Mouse (Mus musculus): Measurements from ENCODE around the gene Efna2. TPM values are rescaled to one million over a fixed set of nuclear protein-coding genes. Genes with fewer than 3 reads are reported as not detected.

Gene Efna2
- polyA plus RNA-seq (2016; fragmentation: Nextera tagmentation; extraction: Ambion mirVana), result 14.9 and 20.6 TPM in 2 replicates

GRCm38 (mm10) chr10:80179068-80180051 lies at the start of gene Efna2:
TSS of gene Efna2 (plus strand) at chr10:80179482.
- Histone ChIP-seq H3K4me1 (peaks cover 60% of the 10 kb centered on the region), H3K9me3 (no peaks in the 10 kb centered on the region), H3K27me3 (ENCODE audit: insufficient read depth, poor library complexity, severe bottlenecking) (peaks cover 22% of the 10 kb centered on the region), H3K27ac (peak within 1 kb of the TSS; percentile 93), H3K4me3 (peak within 1 kb of the TSS; percentile 81), H3K36me3 (peaks cover 16% of the 10 kb centered on the region)
- 8% methylated on average over 92 of the region's 106 CpGs for WGBS
- DNase-seq (ENCODE audit: low spot score), result no peak

- Histone ChIP-seq H3K27ac (no peak overlapping the region), H3K36me3 (peaks cover 93% of the 10 kb centered on the region), H3K4me3 (peak overlapping the region; percentile 22; the same call in 1 of the 2 replicates), H3K9me3 (no peaks in the 10 kb centered on the region), H3K27me3 (ENCODE audit: insufficient read depth, poor library complexity, severe bottlenecking) (peaks cover 25% of the 10 kb centered on the region), H3K4me1 (peaks cover 43% of the 10 kb centered on the region)
- no peak for DNase-seq (ENCODE audit: low spot score)
- WGBS, result 94% methylated on average over 9 of the region's 9 CpGs
These were observed 49.4 kb upstream of the Efna2 start for GRCm38 (mm10) chr10:80129846-80130245.

- Histone ChIP-seq H3K36me3 (peaks cover 89% of the 10 kb centered on the region), H3K4me1 (peaks cover 42% of the 10 kb centered on the region), H3K9me3 (no peaks in the 10 kb centered on the region), H3K4me3 (peak overlapping the region; percentile 48; the same call in 1 of the 2 replicates), H3K27ac (no peak overlapping the region), H3K27me3 (ENCODE audit: insufficient read depth, poor library complexity, severe bottlenecking) (peaks cover 32% of the 10 kb centered on the region)
- no peak for DNase-seq (ENCODE audit: low spot score)
- 84% methylated on average over 18 of the region's 18 CpGs for WGBS
These were observed 48.8 kb upstream of the Efna2 start for GRCm38 (mm10) chr10:80130403-80131031.

- H3K4me1 ChIP-seq, result peaks cover 46% of the 10 kb centered on the region
- peak overlapping the region; percentile 48 for H3K4me3 ChIP-seq
- peaks cover 85% of the 10 kb centered on the region for H3K36me3 ChIP-seq
- H3K27ac ChIP-seq, result peak overlapping the region; percentile 43
- no peaks in the 10 kb centered on the region for H3K9me3 ChIP-seq
- peaks cover 41% of the 10 kb centered on the region for H3K27me3 ChIP-seq (ENCODE audit: insufficient read depth, poor library complexity, severe bottlenecking)
- WGBS, result 17% methylated on average over 55 of the region's 55 CpGs
- DNase-seq (ENCODE audit: low spot score), result no peak
These were observed 47.8 kb upstream of the Efna2 start for GRCm38 (mm10) chr10:80131316-80131951.

GRCm38 (mm10) chr10:80131952-80132350 lies 47.3 kb upstream of the Efna2 start:
- Histone ChIP-seq H3K4me1 (peaks cover 51% of the 10 kb centered on the region), H3K27me3 (ENCODE audit: insufficient read depth, poor library complexity, severe bottlenecking) (peaks cover 46% of the 10 kb centered on the region), H3K4me3 (peak overlapping the region; percentile 48), H3K27ac (peak overlapping the region; percentile 43), H3K9me3 (no peaks in the 10 kb centered on the region), H3K36me3 (peaks cover 80% of the 10 kb centered on the region)
- WGBS, result 49% methylated on average over 27 of the region's 27 CpGs
- no peak for DNase-seq (ENCODE audit: low spot score)

GRCm38 (mm10) chr10:80133226-80133849 lies 45.9 kb upstream of the Efna2 start:
- H3K4me1 ChIP-seq, result peaks cover 65% of the 10 kb centered on the region

GRCm38 (mm10) chr10:80134421-80134820 lies 44.9 kb upstream of the Efna2 start:
- no peak for DNase-seq (ENCODE audit: low spot score)
- H3K27ac ChIP-seq, result no peak overlapping the region; the same call in 1 of the 2 replicates
- H3K27me3 ChIP-seq (ENCODE audit: insufficient read depth, poor library complexity, severe bottlenecking), result peaks cover 67% of the 10 kb centered on the region
- 85% methylated on average over 9 of the region's 9 CpGs for WGBS
- no peak overlapping the region for H3K4me3 ChIP-seq
- H3K4me1 ChIP-seq, result peaks cover 75% of the 10 kb centered on the region
- peaks cover 55% of the 10 kb centered on the region for H3K36me3 ChIP-seq
- H3K9me3 ChIP-seq, result no peaks in the 10 kb centered on the region

More at GRCm38 (mm10) chr10:80133226-80133849, 45.9 kb upstream of the Efna2 start:
- Histone ChIP-seq H3K27me3 (ENCODE audit: insufficient read depth, poor library complexity, severe bottlenecking) (peaks cover 60% of the 10 kb centered on the region), H3K27ac (no peak overlapping the region), H3K4me3 (no peak overlapping the region), H3K36me3 (peaks cover 66% of the 10 kb centered on the region), H3K9me3 (no peaks in the 10 kb centered on the region)
- DNase-seq (ENCODE audit: low spot score), result no peak
- WGBS, result 75% methylated on average over 8 of the region's 8 CpGs

GRCm38 (mm10) chr10:80135161-80135560 lies 44.1 kb upstream of the Efna2 start:
- Histone ChIP-seq H3K9me3 (no peaks in the 10 kb centered on the region), H3K27me3 (ENCODE audit: insufficient read depth, poor library complexity, severe bottlenecking) (peaks cover 69% of the 10 kb centered on the region), H3K27ac (no peak overlapping the region), H3K36me3 (peaks cover 48% of the 10 kb centered on the region), H3K4me1 (peaks cover 72% of the 10 kb centered on the region), H3K4me3 (no peak overlapping the region)
- WGBS, result 80% methylated on average over 10 of the region's 10 CpGs
- no peak for DNase-seq (ENCODE audit: low spot score)

- Histone ChIP-seq H3K4me1 (peaks cover 69% of the 10 kb centered on the region), H3K27me3 (ENCODE audit: insufficient read depth, poor library complexity, severe bottlenecking) (peaks cover 69% of the 10 kb centered on the region), H3K9me3 (no peaks in the 10 kb centered on the region), H3K27ac (no peak overlapping the region), H3K4me3 (no peak overlapping the region), H3K36me3 (peaks cover 43% of the 10 kb centered on the region)
- no peak for DNase-seq (ENCODE audit: low spot score)
- 90% methylated on average over 1 of the region's 1 CpGs for WGBS
These were observed 43.6 kb upstream of the Efna2 start for GRCm38 (mm10) chr10:80135641-80136040.

- Histone ChIP-seq H3K27ac (peak overlapping the region; percentile 67), H3K27me3 (ENCODE audit: insufficient read depth, poor library complexity, severe bottlenecking) (peaks cover 69% of the 10 kb centered on the region), H3K4me3 (peak overlapping the region; percentile 83), H3K36me3 (peaks cover 36% of the 10 kb centered on the region), H3K9me3 (no peaks in the 10 kb centered on the region), H3K4me1 (peaks cover 69% of the 10 kb centered on the region)
- DNase-seq (ENCODE audit: low spot score), result no peak
- WGBS, result 13% methylated on average over 43 of the region's 49 CpGs
These were observed 42.9 kb upstream of the Efna2 start for GRCm38 (mm10) chr10:80136179-80136951.

- H3K27ac ChIP-seq, result peak overlapping the region; percentile 67; the same call in 1 of the 2 replicates
- H3K27me3 ChIP-seq (ENCODE audit: insufficient read depth, poor library complexity, severe bottlenecking), result peaks cover 65% of the 10 kb centered on the region
- peaks cover 65% of the 10 kb centered on the region for H3K4me1 ChIP-seq
- DNase-seq (ENCODE audit: low spot score), result no peak
- H3K36me3 ChIP-seq, result peaks cover 28% of the 10 kb centered on the region
- H3K9me3 ChIP-seq, result no peaks in the 10 kb centered on the region
- WGBS, result 4% methylated on average over 29 of the region's 29 CpGs
- peak overlapping the region; percentile 83 for H3K4me3 ChIP-seq
These were observed 42.2 kb upstream of the Efna2 start for GRCm38 (mm10) chr10:80136952-80137625.
